Mouse (Mus musculus) CH12.LX (cell line): ENCODE results near the gene Slc22a22.

Experiments used
- POLR2A ChIP-seq: IDR thresholded peaks from 2 replicates; pipeline ENCODE4 v1.6.1; 2011; ENCODE audit warnings: low read depth, mild to moderate bottlenecking, improper control_type of control experiment, low read length
- RCOR1 ChIP-seq: conservative IDR thresholded peaks from 2 replicates; pipeline ENCODE4 v1.6.1; 2012; ENCODE audit warnings: low read depth, mild to moderate bottlenecking, inconsistent platforms, low read length, improper control_type of control experiment
- TBP ChIP-seq: conservative IDR thresholded peaks from 2 replicates; pipeline ENCODE4 v1.6.1; 2011; ENCODE audit warnings: low read depth, low read length, improper control_type of control experiment
- ZC3H11A ChIP-seq: IDR thresholded peaks from 2 replicates; pipeline ENCODE4 v1.6.1; 2012; ENCODE audit warnings: low read depth, mild to moderate bottlenecking, inconsistent platforms, low read length, improper control_type of control experiment

DNA sequence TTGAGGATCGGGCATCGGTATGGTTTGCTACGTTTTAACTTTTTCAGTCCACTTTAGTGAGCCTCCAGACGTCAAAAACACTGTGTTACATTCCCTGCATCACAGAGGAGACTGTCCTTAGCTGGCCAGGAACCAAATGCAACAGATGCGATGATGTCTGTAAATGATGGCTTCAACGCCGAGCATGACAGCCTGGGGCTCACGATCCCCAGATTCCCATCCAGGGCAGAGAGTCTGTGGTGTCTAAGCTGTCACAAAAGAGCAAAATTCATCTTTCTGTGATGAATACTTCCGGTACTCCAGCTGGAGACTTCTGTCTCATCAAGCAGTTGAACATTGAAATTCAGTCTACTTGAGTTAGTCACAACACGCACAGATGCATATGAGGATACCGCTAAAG lies 13.4 kb downstream of the Slc22a22 start:
- TF ChIP-seq TBP: no peak
- no peak for TF ChIP-seq RCOR1
- no peak for TF ChIP-seq POLR2A
- no peak for TF ChIP-seq ZC3H11A
